Mouse (Mus musculus) MEL (cell line): ENCODE measurements around the gene Hibch. TPM values are rescaled to one million over a fixed set of nuclear protein-coding genes. Genes with fewer than 3 reads are reported as not detected.

Source experiments
- DNase-seq: peaks from one replicate; pipeline ENCODE4 v3.0.0; 2011; ENCODE audit warnings: low read depth, low spot score
- H3K27ac ChIP-seq: 2 replicates; pipeline ENCODE4 v1.5.1; 2012; ENCODE audit warnings: low read depth, mild to moderate bottlenecking, control low read depth, low read length, moderate library complexity; ENCODE audit not compliant: control insufficient read depth
- H3K27me3 ChIP-seq, 2 experiments: fragments of 150-350 bp in 1 of 2; sonication (generic) in 1 of 2; 2 replicates each; pipeline ENCODE4 v1.6.1; 2012; ENCODE audit warnings: low read length in 2 of 2, mild to moderate bottlenecking in 2 of 2, improper control_type of control experiment in 1 of 2, moderate library complexity in 1 of 2; ENCODE audit not compliant: insufficient read depth in 2 of 2, control insufficient read depth in 1 of 2
- H3K36me3 ChIP-seq, 2 experiments: 2 replicates each; pipeline ENCODE4 v1.6.1; 2012 to 2014; ENCODE audit warnings: low read length in 2 of 2, improper control_type of control experiment in 1 of 2, inconsistent platforms in 1 of 2, mild to moderate bottlenecking in 1 of 2; ENCODE audit not compliant: insufficient read depth in 2 of 2, control insufficient read depth in 1 of 2
- H3K4me1 ChIP-seq, 2 experiments: fragments of 150-350 bp in 1 of 2; sonication (generic) in 1 of 2; 2 replicates each; pipeline ENCODE4 v1.6.1; 2012; ENCODE audit warnings: low read length in 2 of 2, improper control_type of control experiment in 1 of 2, mild to moderate bottlenecking in 1 of 2; ENCODE audit not compliant: insufficient read depth in 2 of 2, control insufficient read depth in 1 of 2
- H3K4me3 ChIP-seq, 2 experiments: fragments of 150-350 bp in 1 of 2; sonication (generic) in 1 of 2; 2 replicates each; pipeline ENCODE4 v1.5.1; 2012; ENCODE audit warnings: low read depth in 2 of 2, low read length in 2 of 2, mild to moderate bottlenecking in 2 of 2, moderate library complexity in 2 of 2, control low read depth in 1 of 2, improper control_type of control experiment in 1 of 2; ENCODE audit not compliant: control insufficient read depth in 1 of 2, insufficient read depth in 1 of 2
- H3K79me2 ChIP-seq: 2 replicates; pipeline ENCODE4 v1.6.1; 2012; ENCODE audit warnings: mild to moderate bottlenecking, low read length, moderate library complexity; ENCODE audit not compliant: control insufficient read depth, poor library complexity, insufficient read depth
- H3K9ac ChIP-seq: 2 replicates; pipeline ENCODE4 v1.6.1; 2012; ENCODE audit warnings: low read depth, mild to moderate bottlenecking, control low read depth, low read length, moderate library complexity; ENCODE audit not compliant: control insufficient read depth, poor library complexity, severe bottlenecking
- H3K9me3 ChIP-seq: fragments of 150-350 bp; sonication (generic); replicated peaks from 2 replicates; pipeline ENCODE4 v1.6.1; 2012; ENCODE audit warnings: mild to moderate bottlenecking, low read length, improper control_type of control experiment, moderate library complexity; ENCODE audit not compliant: insufficient read depth
- BHLHE40 ChIP-seq: IDR thresholded peaks from 2 replicates; pipeline ENCODE4 v1.6.1; 2012; ENCODE audit warnings: low read depth, mild to moderate bottlenecking, inconsistent platforms, low read length, improper control_type of control experiment, borderline replicate concordance
- CHD1 ChIP-seq: IDR thresholded peaks from 2 replicates; pipeline ENCODE4 v1.6.1; 2012; ENCODE audit warnings: low read depth, mild to moderate bottlenecking, inconsistent platforms, low read length, improper control_type of control experiment
- CHD2 ChIP-seq: IDR thresholded peaks from 2 replicates; pipeline ENCODE4 v1.6.1; 2011; ENCODE audit warnings: low read length, improper control_type of control experiment
- CTCF ChIP-seq, 3 experiments: IDR thresholded peaks in 2 of 3; conservative IDR thresholded peaks in 1 of 3; 2 replicates each; pipeline ENCODE4 v1.5.1; 2011 to 2012; ENCODE audit warnings: low read length in 3 of 3, low read depth in 2 of 3, mild to moderate bottlenecking in 2 of 3, improper control_type of control experiment in 1 of 3, inconsistent platforms in 1 of 3, mixed read lengths in 1 of 3, moderate library complexity in 1 of 3; ENCODE audit not compliant: control insufficient read depth in 1 of 3, insufficient read depth in 1 of 3, poor library complexity in 1 of 3, severe bottlenecking in 1 of 3
- E2F4 ChIP-seq: IDR thresholded peaks from 2 replicates; pipeline ENCODE4 v1.6.1; 2011; ENCODE audit warnings: low read depth, low read length, improper control_type of control experiment, borderline replicate concordance
- EP300 ChIP-seq, 2 experiments: IDR thresholded peaks; 2 replicates each; pipeline ENCODE4 v1.6.1; 2011; ENCODE audit warnings: improper control_type of control experiment in 2 of 2, low read length in 2 of 2, low read depth in 1 of 2, mild to moderate bottlenecking in 1 of 2
- ETS1 ChIP-seq: IDR thresholded peaks from 2 replicates; pipeline ENCODE4 v1.6.1; 2012; ENCODE audit warnings: low read depth, mild to moderate bottlenecking, inconsistent platforms, low read length, improper control_type of control experiment, moderate library complexity
- GABPA ChIP-seq: IDR thresholded peaks from 2 replicates; pipeline ENCODE4 v1.6.1; 2012; ENCODE audit warnings: low read depth, mild to moderate bottlenecking, inconsistent platforms, low read length, improper control_type of control experiment, moderate library complexity
- HCFC1 ChIP-seq: IDR thresholded peaks from 2 replicates; pipeline ENCODE4 v1.6.1; 2012; ENCODE audit warnings: low read depth, mild to moderate bottlenecking, inconsistent platforms, low read length, improper control_type of control experiment, moderate library complexity
- KAT2A ChIP-seq: conservative IDR thresholded peaks from 2 replicates; pipeline ENCODE4 v1.6.1; 2012; ENCODE audit warnings: low read depth, low read length, improper control_type of control experiment, inconsistent platforms
- MAZ ChIP-seq: IDR thresholded peaks from 2 replicates; pipeline ENCODE4 v1.6.1; 2012; ENCODE audit warnings: low read depth, mild to moderate bottlenecking, inconsistent platforms, low read length, improper control_type of control experiment
- MEF2A ChIP-seq: IDR thresholded peaks from 2 replicates; pipeline ENCODE4 v1.6.1; 2014; ENCODE audit warnings: low read depth, mild to moderate bottlenecking, inconsistent platforms, low read length, improper control_type of control experiment; ENCODE audit not compliant: poor library complexity, insufficient replicate concordance, severe bottlenecking; ENCODE audit errors: extremely low read depth
- MYB ChIP-seq: IDR thresholded peaks from 2 replicates; pipeline ENCODE4 v1.6.1; 2011; ENCODE audit warnings: mild to moderate bottlenecking, low read depth, low read length, improper control_type of control experiment
- MYC ChIP-seq: IDR thresholded peaks from 2 replicates; pipeline ENCODE4 v1.6.1; 2011; ENCODE audit warnings: low read depth, mild to moderate bottlenecking, low read length, improper control_type of control experiment, moderate library complexity
- POLR2A ChIP-seq, 2 experiments: IDR thresholded peaks; 2 replicates each; pipeline ENCODE4 v1.6.1; 2011 to 2012; ENCODE audit warnings: low read length in 2 of 2, mild to moderate bottlenecking in 2 of 2, control low read depth in 1 of 2, improper control_type of control experiment in 1 of 2, low read depth in 1 of 2, moderate library complexity in 1 of 2; ENCODE audit not compliant: control insufficient read depth in 1 of 2, insufficient read depth in 1 of 2, poor library complexity in 1 of 2
- POLR2AphosphoS2 ChIP-seq: IDR thresholded peaks from 2 replicates; pipeline ENCODE4 v1.6.1; 2011; ENCODE audit warnings: low read length, improper control_type of control experiment
- SIN3A ChIP-seq: IDR thresholded peaks from 2 replicates; pipeline ENCODE4 v1.6.1; 2012; ENCODE audit warnings: low read length, improper control_type of control experiment, inconsistent platforms
- SMC3 ChIP-seq: IDR thresholded peaks from 2 replicates; pipeline ENCODE4 v1.6.1; 2011; ENCODE audit warnings: low read depth, low read length, improper control_type of control experiment
- TAL1 ChIP-seq: IDR thresholded peaks from 2 replicates; pipeline ENCODE4 v1.6.1; 2012; ENCODE audit warnings: mild to moderate bottlenecking, inconsistent platforms, low read length, moderate library complexity, mixed read lengths
- TCF12 ChIP-seq: IDR thresholded peaks from 2 replicates; pipeline ENCODE4 v1.6.1; 2014; ENCODE audit warnings: low read depth, mild to moderate bottlenecking, inconsistent platforms, low read length, improper control_type of control experiment, moderate library complexity
- UBTF ChIP-seq: IDR thresholded peaks from 2 replicates; pipeline ENCODE4 v1.6.1; 2012; ENCODE audit warnings: low read depth, mild to moderate bottlenecking, inconsistent platforms, low read length, improper control_type of control experiment, moderate library complexity, borderline replicate concordance; ENCODE audit not compliant: insufficient read depth
- ZKSCAN1 ChIP-seq: IDR thresholded peaks from 2 replicates; pipeline ENCODE4 v1.6.1; 2012; ENCODE audit warnings: low read depth, mild to moderate bottlenecking, inconsistent platforms, low read length, improper control_type of control experiment, moderate library complexity
- ZNF384 ChIP-seq: IDR thresholded peaks from 2 replicates; pipeline ENCODE4 v1.6.1; 2012; ENCODE audit warnings: low read depth, mild to moderate bottlenecking, inconsistent platforms, low read length, improper control_type of control experiment
- polyA plus RNA-seq, 2 experiments: library from polyadenylated mRNA; stranded (reverse) in 1 of 2; unstranded in 1 of 2; fragments of >175 nt in 1 of 2; fragments of >200 nt in 1 of 2; gene quantifications; 2 replicates each; pipeline versions ENCODE4 v1.2.1 to v1.2.4; 2012; ENCODE audit warnings: low replicate concordance in 2 of 2, low read depth in 1 of 2; ENCODE audit not compliant: insufficient read length in 2 of 2, insufficient read depth in 1 of 2, missing spikeins in 1 of 2
- total RNA-seq: library from RNA; depleted of rRNA; stranded (reverse); fragments of 300-350 nt; gene quantifications from 2 replicates; pipeline ENCODE4 v1.2.3, GENCODE M21; 2012

The Hibch gene
- total and polyA plus RNA-seq, 3 experiments, result 28.5 to 35.2 TPM; not detected in 1

- H3K27me3 ChIP-seq, result no peaks in the 10 kb centered on the region
- no peak overlapping the region for H3K4me3 ChIP-seq
- no peaks in the 10 kb centered on the region for H3K79me2 ChIP-seq
- DNase-seq, result no peak
- H3K9ac ChIP-seq, result no peak overlapping the region
- no peaks in the 10 kb centered on the region for H3K4me1 ChIP-seq
- no peaks in the 10 kb centered on the region for H3K9me3 ChIP-seq
- H3K27ac ChIP-seq, result no peak overlapping the region
- no peak for TF ChIP-seq ETS1
- TF ChIP-seq POLR2A (IDR thresholded peaks at IDR 0.05; ENCODE audit: control insufficient read depth in 1 of 2, insufficient read depth in 1 of 2, low read depth in 1 of 2, low read length in 2 of 2, poor library complexity in 1 of 2), result 0 out of 4 replicates have a peak, but pooled peaks of 1 of the 2 experiments have one; percentile 23
- no peaks in the 10 kb centered on the region for H3K36me3 ChIP-seq
Measured at GRCm38 (mm10) chr1:52952551-52953397, 108.0 kb downstream of the Hibch start.

GRCm38 (mm10) chr1:52953548-52953947 lies 108.8 kb downstream of the Hibch start:
- H3K27me3 ChIP-seq, result no peaks in the 10 kb centered on the region
- no peaks in the 10 kb centered on the region for H3K36me3 ChIP-seq
- no peak overlapping the region for H3K4me3 ChIP-seq
- TF ChIP-seq MEF2A (no peak), MAZ (no peak), HCFC1 (no peak), CTCF (IDR thresholded peaks at IDR 0.05 in 2 of 3, conservative IDR thresholded peaks at IDR 0.05 in 1 of 3; ENCODE audit: control insufficient read depth in 1 of 3, insufficient read depth in 1 of 3, low read depth in 2 of 3, low read length in 3 of 3, poor library complexity in 1 of 3, severe bottlenecking in 1 of 3) (no peak), MYC (no peak), CHD1 (no peak), GABPA (no peak), CHD2 (no peak), SIN3A (no peak), MYB (no peak), EP300 (IDR thresholded peaks at IDR 0.05; ENCODE audit: low read depth in 1 of 2, low read length in 2 of 2) (no peak)
- H3K9me3 ChIP-seq, result no peaks in the 10 kb centered on the region
- DNase-seq, result no peak
- H3K79me2 ChIP-seq, result no peaks in the 10 kb centered on the region
- H3K9ac ChIP-seq, result no peak overlapping the region
- H3K27ac ChIP-seq, result no peak overlapping the region
- H3K4me1 ChIP-seq, result no peaks in the 10 kb centered on the region

- Histone ChIP-seq H3K27me3 (no peaks in the 10 kb centered on the region), H3K9me3 (no peaks in the 10 kb centered on the region), H3K4me3 (no peak overlapping the region), H3K9ac (no peak overlapping the region), H3K27ac (no peak overlapping the region), H3K36me3 (no peaks in the 10 kb centered on the region), H3K4me1 (no peaks in the 10 kb centered on the region), H3K79me2 (no peaks in the 10 kb centered on the region)
- TF ChIP-seq ZNF384 (no peak), TCF12 (no peak), BHLHE40 (no peak), POLR2AphosphoS2 (no peak), E2F4 (no peak), UBTF (no peak), ZKSCAN1 (no peak), TAL1 (no peak), ETS1 (no peak), SMC3 (no peak), CHD1 (no peak), KAT2A (no peak)
- DNase-seq, result no peak
Measured at GRCm38 (mm10) chr1:52954456-52954855, 109.7 kb downstream of the Hibch start.
